Mouse (Mus musculus) mammary gland, adult 2 months (tissue): ENCODE data around the gene Gm12830. TPM values are rescaled to one million over a fixed set of nuclear protein-coding genes. Genes with fewer than 3 reads are reported as not detected.

Experiments used
- polyA plus RNA-seq: library from polyadenylated mRNA; depleted of rRNA; stranded (reverse); fragments of >200 nt; gene quantifications from 2 replicates; pipeline ENCODE4 v1.2.3, GENCODE M21; 2012; ENCODE audit warnings: low replicate concordance; rRNA removed

Gene Gm12830
- polyA plus RNA-seq, result not detected in 2 replicates

GRCm38 (mm10) chr4:114821567-114822192, at the start of gene Gm12830:
Gene Gm12830 (plus strand): TSS chr4:114821722.

Other genes with a start within 250 kb of the Gm12830 start
- gene Foxd2, start 87.2 kb downstream of the Gm12830 start, polyA plus RNA-seq, result 0.33 and 1.8 TPM in 2 replicates
- gene Foxe3, start 104.3 kb downstream of the Gm12830 start, polyA plus RNA-seq, result not detected in 2 replicates
- gene Cmpk1, start 165.5 kb downstream of the Gm12830 start, polyA plus RNA-seq, result 21.1 and 21.8 TPM in 2 replicates
- gene Stil, start 178.4 kb downstream of the Gm12830 start, polyA plus RNA-seq, result 0.27 and 0.66 TPM in 2 replicates
- gene Tal1, start 234.7 kb downstream of the Gm12830 start, polyA plus RNA-seq, result 4.2 and 6.8 TPM in 2 replicates